Mouse (Mus musculus) erythroid progenitor cell, adult 5-6 weeks (primary cell): ENCODE measurements around the gene Cda. TPM values are rescaled to one million over a fixed set of nuclear protein-coding genes. Genes with fewer than 3 reads are reported as not detected.
"Not testable (repeated sequence)": the region's sequence is repeated elsewhere in the genome, so short reads cannot be mapped to it uniquely, and the experiment has no call there.

Source experiments
- ATAC-seq: replicated peaks from 2 replicates; pipeline ENCODE4 v1.8.0; 2016; ENCODE audit warnings: moderate number of reproducible peaks, mild to moderate bottlenecking, moderate TSS enrichment, inconsistent platforms; ENCODE audit not compliant: poor library complexity, low FRiP score, severe bottlenecking
- total RNA-seq, 2 experiments: library from RNA; stranded (forward) in 1 of 2; stranded (reverse) in 1 of 2; fragments of 150-400 nt in 1 of 2; fragments of 186-747, 209-891 nt in 1 of 2; gene quantifications; 2 replicates each; pipeline versions ENCODE4 v1.2.3 to v1.2.4; 2015 to 2017; ENCODE audit warnings: low replicate concordance in 2 of 2

Cda gene
- total RNA-seq, 2 experiments from 2014 or later: not detected

GRCm38 (mm10) chr4:138339963-138340362 is 27.8 kb downstream of the Cda start:
- no peak for ATAC-seq

DNA sequence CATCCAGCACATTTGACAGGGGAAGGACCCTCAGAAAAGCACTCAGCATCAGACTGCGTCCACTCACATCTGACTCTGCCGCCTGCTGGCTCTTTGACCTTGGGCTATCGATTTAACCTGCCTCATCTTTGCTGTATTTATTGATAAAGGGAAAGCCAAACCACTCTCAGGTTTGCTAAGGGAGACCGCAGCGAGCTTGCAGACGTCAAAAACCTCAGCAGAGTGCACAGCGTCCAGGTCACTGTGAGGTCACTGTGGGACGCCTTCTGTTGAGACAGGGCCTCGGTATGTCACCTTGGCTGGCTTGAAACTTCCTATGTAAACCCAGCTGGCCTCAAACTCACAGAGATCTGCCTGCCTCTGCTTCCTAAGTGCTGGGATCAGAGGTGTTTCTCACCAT is 30.5 kb downstream of the Cda start:
- no peak for ATAC-seq

DNA sequence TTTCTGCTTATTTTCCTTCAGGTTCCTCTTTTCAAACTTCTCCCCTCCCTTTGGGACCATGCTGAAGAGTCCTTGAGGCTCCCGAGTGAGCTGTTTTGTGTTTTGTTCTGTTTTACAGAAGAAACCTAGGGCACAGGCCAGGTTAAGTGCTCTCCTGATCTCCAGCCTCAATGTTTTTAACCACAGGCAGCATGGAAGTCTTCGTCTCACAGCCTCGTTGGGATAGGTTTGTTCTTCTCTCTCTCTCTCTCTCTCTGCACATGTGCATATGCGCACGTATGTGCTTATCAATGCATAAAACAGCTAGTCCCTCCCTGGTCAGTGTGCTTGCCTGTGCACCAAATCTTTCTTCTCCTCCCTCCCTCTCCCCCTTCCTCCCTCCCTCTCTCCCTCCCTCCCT is 30.9 kb downstream of the Cda start:
- ATAC-seq: no peak

DNA sequence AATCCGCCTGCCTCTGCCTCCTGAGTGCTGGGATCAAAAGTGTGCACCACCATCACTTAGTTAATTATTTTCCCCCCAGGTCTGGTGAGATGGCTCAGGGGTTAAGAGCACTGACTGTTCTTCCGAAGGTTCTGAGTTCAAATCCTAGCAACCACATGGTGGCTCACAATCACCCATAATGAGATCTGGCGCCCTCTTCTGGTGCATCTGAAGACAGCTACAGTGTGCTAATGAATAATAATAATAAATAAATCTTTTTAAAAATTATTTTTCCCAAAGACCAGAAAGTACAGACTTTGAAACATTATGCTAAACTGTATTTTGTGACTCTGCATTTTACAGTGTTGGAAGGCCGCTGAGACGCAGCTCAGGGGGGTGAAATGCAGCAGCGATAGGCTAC is 32.1 kb downstream of the Cda start:
- no peak for ATAC-seq

GRCm38 (mm10) chr4:138335036-138335435 is 32.8 kb downstream of the Cda start:
- no peak for ATAC-seq

DNA sequence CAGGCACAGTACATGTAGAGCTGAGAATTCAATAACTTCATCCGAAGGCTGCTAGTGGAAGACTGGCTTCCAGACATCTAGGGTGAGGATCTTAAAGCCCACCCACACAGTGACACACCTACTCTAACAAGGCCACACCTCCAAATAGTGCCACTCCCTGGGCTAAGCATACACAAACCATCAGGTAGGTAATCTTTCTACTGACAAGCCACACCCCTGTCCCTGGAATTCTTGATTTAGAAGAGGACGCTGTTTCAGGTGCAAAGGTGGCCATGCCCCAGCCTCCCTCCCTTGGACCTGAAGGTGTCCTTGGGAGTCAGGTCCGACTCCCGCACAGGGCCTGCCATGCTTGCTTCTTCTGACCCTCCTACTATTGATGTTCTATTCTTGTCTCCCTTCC is 34.7 kb downstream of the Cda start:
- ATAC-seq: no peak

- no peak for ATAC-seq
These were observed 36.1 kb downstream of the Cda start for GRCm38 (mm10) chr4:138331647-138332046.

DNA sequence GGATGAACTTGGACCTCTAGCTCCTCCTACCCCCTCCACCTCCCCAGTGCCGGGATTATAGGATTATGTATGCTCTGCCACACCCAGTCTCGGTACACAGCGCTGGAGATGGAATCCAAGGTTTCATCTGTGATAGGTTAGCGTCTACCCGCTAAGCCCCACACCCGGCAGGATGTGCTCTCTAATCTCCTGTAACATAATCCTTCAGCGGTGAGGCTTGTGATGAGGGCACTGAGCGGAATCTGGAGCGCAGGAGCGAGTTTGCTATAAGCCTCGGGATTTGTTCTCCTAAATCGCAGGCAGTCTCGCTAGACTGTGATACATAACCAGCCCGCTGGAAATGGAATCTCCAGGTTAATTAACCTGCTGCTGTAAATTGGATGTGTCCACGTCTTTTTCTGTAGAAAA is 37.5 kb downstream of the Cda start:
- no peak for ATAC-seq

DNA sequence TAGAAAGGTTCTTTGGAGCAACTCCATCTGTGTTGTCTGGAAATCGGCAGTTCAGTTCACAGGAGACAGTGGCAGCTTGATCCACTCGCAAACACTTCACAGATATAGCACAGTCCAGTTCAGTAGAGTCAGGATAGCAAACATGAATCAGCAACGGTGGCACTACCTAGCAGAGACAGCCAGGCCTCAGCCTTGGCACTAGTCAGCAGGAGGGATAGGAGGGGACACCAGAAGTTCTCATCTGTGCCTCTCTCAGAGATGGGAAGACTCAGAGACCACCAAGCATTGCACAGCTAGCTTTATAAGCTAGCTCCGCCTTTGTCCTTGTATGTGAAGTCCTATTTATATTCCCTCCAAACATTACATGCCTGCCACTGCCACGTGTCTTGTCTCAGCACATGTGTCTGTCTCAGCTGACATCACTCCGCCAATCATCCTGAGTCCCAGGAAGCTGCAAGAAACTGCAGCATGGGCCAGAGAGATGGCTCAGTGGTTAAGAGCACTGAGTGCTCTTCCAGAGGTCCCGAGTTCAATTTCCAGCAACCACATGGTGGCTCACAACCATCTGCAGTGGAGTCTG is 39.8 kb downstream of the Cda start:
- ATAC-seq: no peak

GRCm38 (mm10) chr4:138327155-138327554 is 40.6 kb downstream of the Cda start:
- not testable (repeated sequence) for ATAC-seq

DNA sequence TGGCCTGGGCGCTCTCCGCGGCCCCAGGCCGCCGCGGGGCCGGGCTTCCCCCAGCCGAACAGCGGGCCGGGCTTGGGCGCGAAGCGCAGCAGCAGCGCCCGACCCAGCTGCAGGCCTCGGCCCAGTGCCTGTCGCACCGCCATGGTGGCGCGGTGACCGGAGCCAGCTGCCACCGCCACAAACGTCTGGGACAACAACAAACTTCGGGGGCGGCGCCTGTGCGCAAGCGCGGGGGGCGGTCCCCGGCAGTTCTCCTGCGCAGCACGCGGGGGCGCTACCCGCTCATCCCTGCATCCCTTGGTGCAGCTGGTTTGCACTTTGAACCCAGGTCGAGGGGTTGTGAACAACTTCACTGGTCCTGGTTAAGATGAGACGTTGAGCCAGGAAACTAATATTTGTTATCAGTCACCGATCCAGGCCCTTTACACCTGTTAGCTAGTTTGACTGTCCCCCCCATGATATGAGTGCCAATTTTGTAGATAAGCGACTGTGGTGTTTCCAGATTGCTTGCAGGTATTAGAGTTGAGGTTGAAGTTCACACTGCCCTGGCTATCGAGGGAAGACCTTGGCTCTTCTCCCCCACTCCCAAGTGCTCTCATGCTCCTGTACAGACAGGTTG is 41.6 kb downstream of the Cda start, which contains the start of gene Pink1:
Gene Pink1, minus strand, starts transcription at position 231 of the 619 bp plus-strand sequence.
- ATAC-seq: peak; percentile 86

DNA sequence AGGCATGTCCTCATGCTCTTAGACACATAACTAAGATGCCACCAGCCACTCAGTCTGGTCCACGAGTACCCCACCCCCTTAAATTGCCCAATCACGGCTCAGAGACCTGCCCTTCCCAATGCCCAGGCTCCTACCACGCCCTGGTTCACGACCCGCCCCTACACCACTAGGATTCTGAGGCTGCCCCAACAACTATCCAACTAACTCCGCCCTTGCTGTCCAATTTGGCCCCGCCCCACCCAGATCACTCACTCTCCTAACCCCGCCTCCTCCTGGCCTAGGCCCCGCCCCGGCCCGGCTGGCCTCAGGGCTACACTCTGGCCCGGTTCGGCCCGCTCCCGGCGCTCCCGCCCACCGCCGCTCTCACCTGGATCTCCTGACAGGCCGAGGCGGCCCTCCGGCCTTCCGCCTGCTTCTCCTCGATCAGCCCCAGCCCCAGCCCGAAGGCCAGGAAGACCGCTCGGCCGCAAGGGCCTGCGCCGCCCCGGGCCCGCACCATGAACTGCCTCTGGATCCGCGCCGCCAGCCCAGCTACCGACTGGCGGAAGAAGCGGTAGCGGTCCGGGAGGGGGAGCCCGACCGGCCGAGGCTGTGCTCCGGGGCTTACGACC is 42.2 kb downstream of the Cda start:
- ATAC-seq: peak; percentile 93

DNA sequence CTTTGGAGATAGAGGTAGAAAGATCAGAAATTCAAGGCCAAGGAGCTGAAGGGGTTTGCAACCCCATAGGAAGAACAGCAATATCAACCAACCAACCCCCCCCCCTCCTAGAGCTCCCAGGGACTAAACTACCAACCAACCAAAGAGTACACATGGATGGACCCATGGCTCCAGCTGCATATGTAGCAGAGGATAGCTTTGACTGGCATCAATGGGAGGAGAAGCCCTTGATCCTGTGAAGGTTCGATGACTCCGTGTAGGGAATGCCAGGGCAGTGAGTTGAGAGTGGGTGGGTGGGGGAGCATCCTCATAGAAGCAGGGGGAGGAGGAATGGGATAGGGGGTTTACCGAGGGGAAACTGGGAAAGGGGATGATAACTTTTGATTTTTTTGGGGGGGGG is 43.3 kb downstream of the Cda start:
- ATAC-seq: no peak

DNA sequence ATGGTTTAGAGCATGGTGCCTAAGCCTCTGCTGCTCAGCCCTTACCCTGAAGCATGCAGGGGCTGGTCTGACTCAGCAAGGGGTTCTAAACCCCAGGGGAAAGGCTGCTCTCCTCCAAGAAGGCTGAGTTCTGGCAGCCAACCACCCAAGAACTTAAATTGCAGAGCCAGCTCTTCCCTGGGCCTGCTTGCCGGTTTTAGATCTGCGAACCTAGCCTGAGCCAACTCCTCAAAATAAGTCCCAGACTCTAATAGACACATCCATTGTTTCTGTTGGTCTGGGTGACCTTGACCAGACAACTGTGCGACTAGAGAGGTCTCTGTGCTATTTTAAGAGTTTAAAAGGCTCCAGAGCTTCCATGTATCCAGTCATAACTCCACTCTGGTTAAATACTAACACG is 44.0 kb downstream of the Cda start:
- no peak for ATAC-seq

GRCm38 (mm10) chr4:138322692-138323091 is 45.1 kb downstream of the Cda start:
- no peak for ATAC-seq

DNA sequence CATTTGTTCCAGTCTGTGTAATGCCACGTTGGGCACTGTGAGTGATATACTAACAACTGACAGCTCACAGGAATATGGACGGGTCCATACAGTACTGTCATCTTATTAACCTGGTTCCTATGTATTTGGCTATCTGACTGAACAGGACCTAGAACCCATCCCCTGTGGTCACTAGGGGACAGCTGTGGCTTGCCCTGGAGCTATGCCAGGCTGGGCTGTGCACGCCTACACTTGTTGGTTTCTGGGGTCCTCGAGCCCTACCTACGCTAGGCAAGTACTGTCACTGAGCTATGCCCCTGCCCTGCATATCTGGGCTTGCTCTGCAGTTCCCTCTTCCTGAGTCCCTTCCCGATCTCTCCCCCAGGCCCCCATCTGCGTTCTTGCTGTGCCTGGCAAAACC is 46.3 kb downstream of the Cda start:
- no peak for ATAC-seq

GRCm38 (mm10) chr4:138320711-138321110 is 47.1 kb downstream of the Cda start:
- ATAC-seq: no peak

DNA sequence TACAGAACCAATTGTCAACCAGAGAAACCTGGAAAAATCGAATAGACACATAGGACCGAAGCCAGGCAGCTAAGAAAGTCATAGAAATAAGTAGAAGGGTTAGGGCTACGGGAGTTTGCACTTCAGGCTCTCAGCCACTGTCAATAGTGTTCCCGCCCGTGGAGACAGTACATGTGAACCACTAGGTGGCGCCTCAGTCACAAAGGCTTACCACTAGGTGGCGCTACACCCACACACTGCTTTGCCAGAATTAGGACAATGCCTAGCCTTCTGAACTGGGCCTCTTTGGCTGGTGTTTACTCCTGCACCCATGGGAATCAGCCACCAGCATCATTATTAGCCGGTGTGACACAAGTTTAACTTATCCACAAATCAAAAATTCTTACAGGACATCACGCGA is 48.3 kb downstream of the Cda start:
- ATAC-seq: peak; percentile 73

DNA sequence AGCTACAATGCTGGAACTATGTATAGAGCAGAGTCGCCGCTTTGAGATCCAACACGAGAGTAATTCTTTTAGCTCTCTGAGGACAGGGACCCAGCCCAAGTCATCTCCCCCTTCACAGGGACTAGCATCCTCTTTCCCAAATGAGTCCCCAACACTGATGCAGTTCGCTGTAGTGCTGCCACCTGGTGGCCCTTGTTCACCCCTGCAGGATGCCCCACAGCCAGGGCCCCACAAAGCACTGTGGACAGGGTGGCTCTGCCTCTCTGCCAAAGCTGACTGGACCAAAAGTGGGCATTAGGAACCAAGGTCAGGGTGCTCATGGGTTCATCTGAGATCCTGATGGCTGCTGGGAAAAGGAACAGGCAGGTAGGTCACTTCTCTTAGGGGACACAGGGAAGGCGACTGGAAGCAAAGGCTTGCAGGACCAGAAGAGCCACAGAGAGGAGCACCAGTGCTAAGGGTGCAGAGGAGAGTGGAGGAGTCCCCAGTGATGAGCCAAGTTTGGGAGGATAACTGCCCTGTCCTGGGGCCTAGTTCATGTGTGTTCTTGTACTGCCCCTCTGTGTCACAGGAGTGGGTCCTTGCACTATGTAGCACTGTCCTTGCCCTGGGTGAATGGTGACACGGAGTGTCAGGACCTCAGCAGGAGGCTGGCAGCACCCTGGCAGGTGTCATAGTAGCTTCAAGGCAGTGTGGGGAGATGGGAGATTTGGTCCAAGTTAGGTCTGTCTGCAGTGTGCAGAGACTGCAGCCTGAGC is 49.1 kb downstream of the Cda start:
- ATAC-seq: peak; percentile 73

DNA sequence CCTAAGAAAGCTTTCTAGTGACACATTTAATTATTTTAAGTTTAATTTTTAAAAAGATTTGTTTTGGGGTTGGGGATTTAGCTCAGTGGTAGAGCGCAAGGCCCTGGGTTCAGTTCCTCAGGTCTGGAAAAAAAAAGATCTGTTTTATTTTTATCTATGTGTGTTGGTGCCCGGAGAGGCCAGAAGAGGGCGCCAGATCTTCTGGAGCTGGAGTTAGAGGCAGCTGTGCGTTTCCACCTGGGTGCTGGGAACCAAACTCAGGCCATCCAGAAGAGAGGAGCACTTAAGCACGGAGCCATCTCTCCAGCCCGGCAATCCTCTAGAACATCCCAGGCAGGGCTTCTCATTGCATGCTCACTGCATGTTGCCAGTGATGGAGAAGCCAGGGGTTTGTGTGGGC is 51.4 kb downstream of the Cda start:
- no peak for ATAC-seq

DNA sequence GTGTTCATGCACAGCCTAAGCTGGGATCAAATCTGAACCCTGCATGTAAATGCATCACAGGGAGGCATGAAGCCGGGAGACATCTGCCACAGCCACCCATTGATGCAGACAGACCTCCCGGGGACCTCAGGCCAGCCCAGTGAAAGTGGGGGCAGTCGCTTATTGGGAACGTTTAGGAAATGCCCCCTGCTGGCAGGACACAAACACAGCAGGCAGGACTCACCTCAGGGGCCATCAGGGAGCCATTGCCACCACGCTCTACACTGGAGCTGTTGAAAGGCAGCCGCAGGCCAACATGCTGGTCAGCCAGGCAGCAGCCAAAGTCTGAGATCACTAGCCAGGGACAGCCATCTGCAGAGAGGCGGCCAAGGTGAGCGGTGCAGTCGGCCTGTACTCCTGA is 52.0 kb downstream of the Cda start:
- no peak for ATAC-seq
